Mouse (Mus musculus) olfactory bulb, adult 2 months (tissue): ENCODE results near the gene Scn3b.

Experiments used
- CTCF ChIP-seq: fragments of 200-500 bp; IDR thresholded peaks from 2 replicates; pipeline ENCODE4 v1.5.1; 2012; ENCODE audit warnings: low read depth, mild to moderate bottlenecking, low read length, moderate library complexity; ENCODE audit not compliant: insufficient read depth
- POLR2A ChIP-seq: fragments of 200-500 bp; IDR thresholded peaks from 2 replicates; pipeline ENCODE4 v1.6.1; 2012; ENCODE audit warnings: mild to moderate bottlenecking, low read depth, low read length, moderate library complexity; ENCODE audit not compliant: insufficient read depth

GRCm38 (mm10) chr9:40246702-40247101, 22.3 kb upstream of the Scn3b start:
- TF ChIP-seq POLR2A (no peak), CTCF (no peak)
